Mouse (Mus musculus): ENCODE data around the gene Gfpt1. TPM values are rescaled to one million over a fixed set of nuclear protein-coding genes. Genes with fewer than 3 reads are reported as not detected.

Gfpt1 gene
- polyA plus RNA-seq, 1 experiment from 2014 or later = 17.5 TPM

DNA sequence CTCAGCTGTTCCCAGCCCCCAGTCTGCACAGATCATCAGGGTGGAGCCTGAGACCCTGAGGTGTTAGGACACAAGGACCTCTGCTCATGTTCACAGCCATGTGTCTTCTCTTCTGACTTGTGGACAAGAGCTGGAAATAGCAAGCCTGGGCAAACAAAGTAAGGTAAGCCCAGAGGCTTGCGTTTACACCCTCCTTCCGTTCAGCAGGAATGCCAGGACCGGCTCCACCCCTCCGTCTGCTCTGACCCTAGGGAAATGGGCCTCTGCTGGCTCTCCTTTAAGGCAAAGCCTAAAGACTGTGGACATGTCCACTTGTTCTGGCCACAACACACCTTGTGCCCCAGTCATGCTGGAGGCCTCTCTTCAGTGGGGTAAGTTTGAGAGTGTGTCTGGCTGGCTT, 77.3 kb downstream of the Gfpt1 start:
- peak overlapping the region; percentile 66 for H3K27ac ChIP-seq (ENCODE audit: low read depth, low read length)
- H3K4me2 ChIP-seq (replicated peaks; ENCODE audit: low read depth) = peak overlapping the region; percentile 30
- no peaks in the 10 kb centered on the region for H3K36me3 ChIP-seq (ENCODE audit: control insufficient read depth, insufficient read depth)
- H3K9ac ChIP-seq (ENCODE audit: low read depth, low read length) = no peak overlapping the region
- WGBS = 33% methylated on average over 4 of the region's 4 CpGs
- H3K27me3 ChIP-seq (replicated peaks; ENCODE audit: control insufficient read depth, insufficient read depth, low read length) = no peaks in the 10 kb centered on the region
- TF ChIP-seq CTCF (IDR thresholded peaks at IDR 0.05; ENCODE audit: low read depth) = no peak
- no peaks in the 10 kb centered on the region for H3K4me1 ChIP-seq (replicated peaks; ENCODE audit: control insufficient read depth, insufficient read depth, low read length)
- H3K4me3 ChIP-seq (ENCODE audit: low read depth, low read length) = no peak overlapping the region
- H3K9me3 ChIP-seq (ENCODE audit: control insufficient read depth) = no peaks in the 10 kb centered on the region
- ATAC-seq = peak; percentile 48

DNA sequence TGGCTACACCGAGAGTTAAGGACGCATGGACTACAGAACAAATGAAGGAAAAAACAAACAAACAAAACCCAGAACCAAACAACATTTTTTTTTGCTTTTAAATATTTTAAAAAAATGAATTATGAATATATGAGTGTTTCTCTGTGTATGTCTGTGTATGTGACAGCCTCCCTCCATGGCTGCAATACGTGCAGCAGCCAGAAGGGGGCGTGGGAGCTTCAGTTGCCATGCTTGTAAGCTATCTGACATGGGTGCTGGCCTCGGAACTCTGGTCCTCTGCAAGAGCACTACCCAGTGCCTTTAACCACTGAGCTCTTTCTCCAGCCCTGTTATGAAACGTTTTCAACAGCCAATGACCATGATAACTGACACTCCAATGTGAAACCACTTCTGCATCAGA, 78.0 kb downstream of the Gfpt1 start:
- Histone ChIP-seq H3K9me3 (ENCODE audit: control insufficient read depth) (no peaks in the 10 kb centered on the region), H3K4me2 (replicated peaks; ENCODE audit: low read depth) (no peak overlapping the region), H3K27me3 (replicated peaks; ENCODE audit: control insufficient read depth, insufficient read depth, low read length) (no peaks in the 10 kb centered on the region), H3K4me1 (replicated peaks; ENCODE audit: control insufficient read depth, insufficient read depth, low read length) (no peaks in the 10 kb centered on the region), H3K9ac (ENCODE audit: low read depth, low read length) (no peak overlapping the region), H3K4me3 (ENCODE audit: low read depth, low read length) (no peak overlapping the region), H3K36me3 (ENCODE audit: control insufficient read depth, insufficient read depth) (no peaks in the 10 kb centered on the region), H3K27ac (ENCODE audit: low read depth, low read length) (no peak overlapping the region)
- WGBS = 89% methylated on average over 6 of the region's 6 CpGs
- peak; percentile 46 for TF ChIP-seq CTCF (IDR thresholded peaks at IDR 0.05; ENCODE audit: low read depth)
- no peak for ATAC-seq

DNA sequence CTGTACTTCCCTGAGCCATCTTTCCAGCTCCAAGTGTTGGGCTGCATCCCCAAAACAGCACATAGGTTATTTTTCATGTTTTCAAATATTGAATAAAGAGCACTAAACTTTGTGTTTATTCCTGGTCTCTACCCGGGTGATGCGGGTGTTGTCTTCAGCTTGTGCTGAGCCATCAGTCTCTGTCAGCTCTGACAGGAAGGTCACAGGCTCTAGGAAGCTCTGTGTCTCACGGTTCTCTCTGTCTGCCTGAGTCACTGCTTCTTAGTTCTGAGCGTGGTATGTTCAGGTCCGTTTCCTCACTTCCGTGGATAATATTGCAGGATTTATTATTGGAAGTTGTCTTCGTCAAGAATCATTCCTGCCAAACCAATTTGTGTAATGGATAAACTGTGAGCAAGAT, 79.3 kb downstream of the Gfpt1 start:
- 63% methylated on average over 7 of the region's 7 CpGs for WGBS
- Histone ChIP-seq H3K4me1 (replicated peaks; ENCODE audit: control insufficient read depth, insufficient read depth, low read length) (peaks cover 5% of the 10 kb centered on the region; the same call in 1 of the 2 replicates), H3K4me2 (replicated peaks; ENCODE audit: low read depth) (no peak overlapping the region), H3K36me3 (ENCODE audit: control insufficient read depth, insufficient read depth) (no peaks in the 10 kb centered on the region), H3K9ac (ENCODE audit: low read depth, low read length) (no peak overlapping the region), H3K27ac (ENCODE audit: low read depth, low read length) (no peak overlapping the region), H3K9me3 (ENCODE audit: control insufficient read depth) (no peaks in the 10 kb centered on the region), H3K4me3 (ENCODE audit: low read depth, low read length) (no peak overlapping the region), H3K27me3 (replicated peaks; ENCODE audit: control insufficient read depth, insufficient read depth, low read length) (no peaks in the 10 kb centered on the region)
- no peak for ATAC-seq
- TF ChIP-seq CTCF (IDR thresholded peaks at IDR 0.05; ENCODE audit: low read depth) = no peak

DNA sequence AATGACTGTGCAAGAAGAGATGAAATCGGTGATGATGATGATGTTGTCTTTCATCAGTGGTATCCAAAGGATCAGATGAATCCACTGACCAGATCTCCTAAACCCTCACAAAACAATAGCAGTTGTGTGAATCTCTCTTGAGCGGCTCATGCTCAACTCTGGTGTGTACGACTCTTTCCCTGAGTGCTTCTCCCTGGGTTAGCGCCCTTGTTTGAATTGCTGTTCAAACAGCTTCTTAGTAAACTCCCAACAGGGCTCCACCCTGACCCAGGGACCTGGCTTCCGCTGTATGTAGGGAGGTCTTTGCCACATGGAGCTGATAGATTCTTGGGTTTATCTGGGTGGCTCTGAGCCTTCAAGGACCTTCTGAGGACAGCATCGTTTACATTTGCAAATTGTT, 80.8 kb downstream of the Gfpt1 start:
- H3K9me3 ChIP-seq (ENCODE audit: control insufficient read depth) = no peaks in the 10 kb centered on the region

DNA sequence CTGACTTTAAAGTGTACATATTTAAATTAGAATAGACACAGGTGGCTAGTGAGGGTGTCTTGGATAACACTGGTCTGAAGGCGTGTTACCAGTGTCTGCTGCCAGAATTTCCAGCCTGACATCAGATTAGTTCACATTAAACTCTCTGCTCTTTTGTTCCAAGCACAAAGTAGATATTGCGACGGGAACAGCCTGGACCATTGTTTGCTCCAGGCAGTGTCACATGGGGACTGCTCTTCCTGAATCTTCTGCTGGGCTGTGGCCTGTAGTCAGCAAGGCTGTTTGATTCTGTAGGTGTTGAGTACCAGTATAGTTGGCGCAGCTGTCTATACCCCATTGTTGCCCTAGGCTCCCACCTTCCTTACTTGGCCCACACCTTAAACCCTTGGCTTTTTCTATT, 81.3 kb downstream of the Gfpt1 start:
- no peaks in the 10 kb centered on the region for H3K9me3 ChIP-seq (ENCODE audit: control insufficient read depth)
- 81% methylated on average over 4 of the region's 4 CpGs for WGBS
- no peaks in the 10 kb centered on the region for H3K36me3 ChIP-seq (ENCODE audit: control insufficient read depth, insufficient read depth)
- ATAC-seq = no peak
- no peak overlapping the region for H3K4me3 ChIP-seq (ENCODE audit: low read depth, low read length)
- TF ChIP-seq CTCF (IDR thresholded peaks at IDR 0.05; ENCODE audit: low read depth) = no peak
- peaks cover 6% of the 10 kb centered on the region; the same call in 1 of the 2 replicates for H3K4me1 ChIP-seq (replicated peaks; ENCODE audit: control insufficient read depth, insufficient read depth, low read length)
- no peak overlapping the region for H3K4me2 ChIP-seq (replicated peaks; ENCODE audit: low read depth)
- no peak overlapping the region for H3K27ac ChIP-seq (ENCODE audit: low read depth, low read length)
- no peaks in the 10 kb centered on the region for H3K27me3 ChIP-seq (replicated peaks; ENCODE audit: control insufficient read depth, insufficient read depth, low read length)
- H3K9ac ChIP-seq (ENCODE audit: low read depth, low read length) = no peak overlapping the region

More for the DNA sequence above, 80.8 kb downstream of the Gfpt1 start:
- Histone ChIP-seq H3K4me1 (replicated peaks; ENCODE audit: control insufficient read depth, insufficient read depth, low read length) (peaks cover 6% of the 10 kb centered on the region; the same call in 1 of the 2 replicates), H3K4me3 (ENCODE audit: low read depth, low read length) (no peak overlapping the region), H3K36me3 (ENCODE audit: control insufficient read depth, insufficient read depth) (no peaks in the 10 kb centered on the region), H3K9ac (ENCODE audit: low read depth, low read length) (no peak overlapping the region), H3K27me3 (replicated peaks; ENCODE audit: control insufficient read depth, insufficient read depth, low read length) (no peaks in the 10 kb centered on the region), H3K27ac (ENCODE audit: low read depth, low read length) (no peak overlapping the region), H3K4me2 (replicated peaks; ENCODE audit: low read depth) (no peak overlapping the region)
- 62% methylated on average over 6 of the region's 6 CpGs for WGBS
- ATAC-seq = no peak
- TF ChIP-seq CTCF (IDR thresholded peaks at IDR 0.05; ENCODE audit: low read depth) = no peak

DNA sequence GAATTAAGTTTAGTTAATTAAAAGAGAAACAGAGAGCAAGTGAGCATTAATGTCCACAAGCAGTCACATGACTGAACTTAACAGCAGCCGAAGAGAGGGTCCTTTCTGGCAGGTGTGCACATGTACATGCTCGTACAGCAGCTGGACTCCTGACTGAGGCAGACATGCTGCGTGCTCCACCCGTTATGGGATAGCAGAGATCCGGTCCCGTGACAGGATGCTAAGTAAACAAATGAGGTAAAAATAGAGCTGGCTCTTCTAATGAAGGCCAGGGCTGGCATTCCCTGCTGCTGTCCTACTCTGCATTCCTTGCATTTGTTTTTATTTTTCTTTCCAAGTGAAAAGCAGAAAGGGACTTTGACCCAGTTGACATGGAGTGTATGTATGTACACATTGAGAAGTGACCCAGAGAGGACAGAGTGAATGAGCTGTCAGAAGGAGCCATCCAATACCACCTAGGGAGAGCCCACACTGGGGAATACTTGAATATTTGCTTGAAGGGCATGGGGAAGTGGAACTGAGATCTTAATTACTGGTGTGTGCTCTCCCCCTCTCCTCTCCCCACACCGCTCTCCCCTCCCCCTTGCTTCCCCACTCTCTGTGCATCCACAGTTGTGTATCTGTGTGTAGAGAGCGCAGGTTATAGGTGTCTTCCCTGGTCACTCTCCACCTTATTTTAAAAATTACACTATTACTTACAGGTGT, 84.6 kb downstream of the Gfpt1 start:
- H3K27me3 ChIP-seq (replicated peaks; ENCODE audit: control insufficient read depth, insufficient read depth, low read length) = no peaks in the 10 kb centered on the region
- peak; percentile 65; the same call in 1 of the 2 replicates for ATAC-seq
- peaks cover 6% of the 10 kb centered on the region; the same call in 1 of the 2 replicates for H3K4me1 ChIP-seq (replicated peaks; ENCODE audit: control insufficient read depth, insufficient read depth, low read length)
- no peak for TF ChIP-seq CTCF (IDR thresholded peaks at IDR 0.05; ENCODE audit: low read depth)
- H3K36me3 ChIP-seq (ENCODE audit: control insufficient read depth, insufficient read depth) = no peaks in the 10 kb centered on the region
- H3K4me2 ChIP-seq (replicated peaks; ENCODE audit: low read depth) = no peak overlapping the region
- 30% methylated on average over 8 of the region's 8 CpGs for whole genome bisulfite sequencing
- H3K9me3 ChIP-seq (ENCODE audit: control insufficient read depth) = no peaks in the 10 kb centered on the region
- H3K27ac ChIP-seq (ENCODE audit: low read depth, low read length) = peak overlapping the region; percentile 50
- H3K9ac ChIP-seq (ENCODE audit: low read depth, low read length) = no peak overlapping the region
- H3K4me3 ChIP-seq (ENCODE audit: low read depth, low read length) = no peak overlapping the region
